Mouse (Mus musculus): ENCODE results near the gene Slc25a22. TPM values are rescaled to one million over a fixed set of nuclear protein-coding genes. Genes with fewer than 3 reads are reported as not detected.

The Slc25a22 gene
- polyA plus RNA-seq, 2 experiments, result 11.0 to 19.6 TPM

- WGBS (ENCODE audit: insufficient replicate concordance), result 63% methylated on average over 5 of the region's 5 CpGs
- H3K27me3 ChIP-seq (ENCODE audit: control insufficient read depth, insufficient read depth, low read length), result no peaks in the 10 kb centered on the region
- no peak overlapping the region for H3K4me2 ChIP-seq (ENCODE audit: low read depth)
- H3K27ac ChIP-seq, result no peak overlapping the region
- H3K9me3 ChIP-seq (ENCODE audit: control insufficient read depth, low read length), result no peaks in the 10 kb centered on the region
- no peak for TF ChIP-seq EP300 (IDR thresholded peaks at IDR 0.05; ENCODE audit: low read depth)
- no peak for TF ChIP-seq CTCF (IDR thresholded peaks at IDR 0.05; ENCODE audit: low read depth)
- no peaks in the 10 kb centered on the region for H3K36me3 ChIP-seq (replicated peaks; ENCODE audit: control insufficient read depth, insufficient read depth, low read depth)
- H3K9ac ChIP-seq (replicated peaks), result no peak overlapping the region
- DNase-seq (ENCODE audit: low read depth in 3 of 3, low spot score in 3 of 3) (no peak), ATAC-seq (ENCODE audit: insufficient read depth) (no peak)
- H3K4me3 ChIP-seq (ENCODE audit: insufficient read depth in 1 of 2, low read depth in 2 of 2, low read length in 2 of 2), result no peak overlapping the region
- H3K4me1 ChIP-seq (replicated peaks; ENCODE audit: control insufficient read depth in 2 of 2, insufficient read depth in 2 of 2, low read length in 1 of 2), result peaks cover 0 to 5% of the 10 kb centered on the region in 2 experiments; a peak in 2 of 4 replicates
Measured at GRCm38 (mm10) chr7:141428701-141429100, 9.0 kb downstream of the Slc25a22 start.

- DNase-seq (ENCODE audit: low read depth in 3 of 3, low spot score in 3 of 3) (no peak), ATAC-seq (ENCODE audit: insufficient read depth) (0 out of 2 replicates have a peak, but pooled peaks have one; percentile 22)
- no peak overlapping the region for H3K27ac ChIP-seq
- no peak overlapping the region for H3K4me3 ChIP-seq (ENCODE audit: insufficient read depth in 1 of 2, low read depth in 2 of 2, low read length in 2 of 2)
- no peaks in the 10 kb centered on the region for H3K27me3 ChIP-seq (ENCODE audit: control insufficient read depth, insufficient read depth, low read length)
- H3K36me3 ChIP-seq (replicated peaks; ENCODE audit: control insufficient read depth, insufficient read depth, low read depth), result no peaks in the 10 kb centered on the region
- WGBS (ENCODE audit: insufficient replicate concordance), result 56% methylated on average over 12 of the region's 12 CpGs
- TF ChIP-seq CTCF (IDR thresholded peaks at IDR 0.05; ENCODE audit: low read depth), result no peak
- no peak for TF ChIP-seq EP300 (IDR thresholded peaks at IDR 0.05; ENCODE audit: low read depth)
- H3K9me3 ChIP-seq (ENCODE audit: control insufficient read depth, low read length), result no peaks in the 10 kb centered on the region
- H3K4me2 ChIP-seq (ENCODE audit: low read depth), result no peak overlapping the region
- H3K9ac ChIP-seq (replicated peaks), result no peak overlapping the region
- H3K4me1 ChIP-seq (replicated peaks; ENCODE audit: control insufficient read depth in 2 of 2, insufficient read depth in 2 of 2, low read length in 1 of 2), result peaks cover 0 to 5% of the 10 kb centered on the region in 2 experiments; a peak in 2 of 4 replicates
Measured at GRCm38 (mm10) chr7:141426948-141427730, 10.6 kb downstream of the Slc25a22 start.

- Histone ChIP-seq H3K4me3 (ENCODE audit: insufficient read depth in 1 of 2, low read depth in 2 of 2, low read length in 2 of 2) (no peak overlapping the region), H3K27me3 (ENCODE audit: control insufficient read depth, insufficient read depth, low read length) (no peaks in the 10 kb centered on the region), H3K27ac (no peak overlapping the region), H3K4me1 (replicated peaks; ENCODE audit: control insufficient read depth in 2 of 2, insufficient read depth in 2 of 2, low read length in 1 of 2) (peaks cover 0 to 5% of the 10 kb centered on the region in 2 experiments; a peak in 2 of 4 replicates), H3K9me3 (ENCODE audit: control insufficient read depth, low read length) (no peaks in the 10 kb centered on the region), H3K36me3 (replicated peaks; ENCODE audit: control insufficient read depth, insufficient read depth, low read depth) (no peaks in the 10 kb centered on the region), H3K9ac (replicated peaks) (no peak overlapping the region), H3K4me2 (ENCODE audit: low read depth) (no peak overlapping the region)
- TF ChIP-seq EP300 (IDR thresholded peaks at IDR 0.05; ENCODE audit: low read depth), result no peak
- TF ChIP-seq CTCF (IDR thresholded peaks at IDR 0.05; ENCODE audit: low read depth), result no peak
- WGBS (ENCODE audit: insufficient replicate concordance), result 47% methylated on average over 4 of the region's 4 CpGs
- DNase-seq (ENCODE audit: low read depth in 3 of 3, low spot score in 3 of 3) (no peak), ATAC-seq (ENCODE audit: insufficient read depth) (no peak)
Measured at GRCm38 (mm10) chr7:141423811-141424210, 13.9 kb downstream of the Slc25a22 start.

GRCm38 (mm10) chr7:141420030-141420702 lies 17.5 kb downstream of the Slc25a22 start:
- TF ChIP-seq CTCF (IDR thresholded peaks at IDR 0.05; ENCODE audit: low read depth) (no peak), EP300 (IDR thresholded peaks at IDR 0.05; ENCODE audit: low read depth) (no peak)

GRCm38 (mm10) chr7:141418970-141419369 lies 18.7 kb downstream of the Slc25a22 start:
- H3K36me3 ChIP-seq (replicated peaks; ENCODE audit: control insufficient read depth, insufficient read depth, low read depth), result no peaks in the 10 kb centered on the region
- no peak for ATAC-seq (ENCODE audit: insufficient read depth)
- H3K4me2 ChIP-seq (ENCODE audit: low read depth), result no peak overlapping the region
- WGBS (ENCODE audit: insufficient replicate concordance), result 47% methylated on average over 7 of the region's 7 CpGs
- H3K9me3 ChIP-seq (ENCODE audit: control insufficient read depth, low read length), result no peaks in the 10 kb centered on the region
- no peaks in the 10 kb centered on the region for H3K27me3 ChIP-seq (ENCODE audit: control insufficient read depth, insufficient read depth, low read length)
- H3K27ac ChIP-seq, result no peak overlapping the region
- H3K4me1 ChIP-seq (replicated peaks; ENCODE audit: control insufficient read depth in 2 of 2, insufficient read depth in 2 of 2, low read length in 1 of 2), result peaks cover 8% of the 10 kb centered on the region in 2 experiments
- H3K4me3 ChIP-seq (ENCODE audit: insufficient read depth in 1 of 2, low read depth in 2 of 2, low read length in 2 of 2), result no peak overlapping the region
- DNase-seq (ENCODE audit: low read depth in 3 of 3, low spot score in 3 of 3), result no peak
- no peak for TF ChIP-seq EP300 (IDR thresholded peaks at IDR 0.05; ENCODE audit: low read depth)
- TF ChIP-seq CTCF (IDR thresholded peaks at IDR 0.05; ENCODE audit: low read depth), result no peak
- no peak overlapping the region for H3K9ac ChIP-seq (replicated peaks)

More at GRCm38 (mm10) chr7:141420030-141420702, 17.5 kb downstream of the Slc25a22 start:
- Histone ChIP-seq H3K9ac (replicated peaks) (no peak overlapping the region), H3K4me1 (replicated peaks; ENCODE audit: control insufficient read depth in 2 of 2, insufficient read depth in 2 of 2, low read length in 1 of 2) (no peaks in the 10 kb centered on the region), H3K4me3 (ENCODE audit: insufficient read depth in 1 of 2, low read depth in 2 of 2, low read length in 2 of 2) (no peak overlapping the region), H3K4me2 (ENCODE audit: low read depth) (no peak overlapping the region), H3K27me3 (ENCODE audit: control insufficient read depth, insufficient read depth, low read length) (no peaks in the 10 kb centered on the region), H3K36me3 (replicated peaks; ENCODE audit: control insufficient read depth, insufficient read depth, low read depth) (no peaks in the 10 kb centered on the region), H3K9me3 (ENCODE audit: control insufficient read depth, low read length) (no peaks in the 10 kb centered on the region), H3K27ac (no peak overlapping the region)
- ATAC-seq (ENCODE audit: insufficient read depth) (peak; percentile 49; the same call in 1 of the 2 replicates), DNase-seq (ENCODE audit: low read depth in 3 of 3, low spot score in 3 of 3) (no peak)
- WGBS (ENCODE audit: insufficient replicate concordance), result 52% methylated on average over 9 of the region's 9 CpGs

All from liver, embryonic 14.5 days (tissue).